In genomic region chr19:32715201-32715600, GRCm38 (mm10) we compare ENCODE assay signal across 8 mouse cellular contexts. TPM values are rescaled to one million over a fixed set of nuclear protein-coding genes. Genes with fewer than 3 reads are reported as not detected.
DNase-seq lines count a peak whose midpoint lies in the region; ATAC-seq and TF ChIP-seq lines count a peak whose summit lies in the region.
"Had no signal": no experiment of that assay in that cellular context is flagged by ENCODE, and none has a peak within 500 bp of the region (broad histone marks: within the 10 kb centered on the region; RNA-seq: fewer than 3 reads in every experiment).

No protein-coding gene starts in this region.

- TF ChIP-seq POLR2A in ES-Bruce4 (IDR thresholded peaks at IDR 0.05; ENCODE audit: insufficient read depth, low read length): no peak

- H3K4me1 ChIP-seq in ES-Bruce4 (ENCODE audit: control insufficient read depth, insufficient read depth, low read length): no peaks in the 10 kb centered on the region
- peaks cover 12% of the 10 kb centered on the region; the same call in 1 of the 2 replicates for H3K4me1 ChIP-seq in heart, embryonic 10.5 days
- peaks cover 17% of the 10 kb centered on the region for H3K4me1 ChIP-seq in midbrain, embryonic 14.5 days (ENCODE audit: control insufficient read depth, insufficient read depth, low read length)

- H3K9ac ChIP-seq in ES-Bruce4 (ENCODE audit: low read depth, poor library complexity, severe bottlenecking): no peak overlapping the region
- H3K9ac ChIP-seq in midbrain, embryonic 14.5 days (replicated peaks; ENCODE audit: low read length): no peak overlapping the region

- H3K4me2 ChIP-seq in midbrain, embryonic 14.5 days (ENCODE audit: low read length): no peak overlapping the region

- no peaks in the 10 kb centered on the region for H3K36me3 ChIP-seq in ES-Bruce4 (ENCODE audit: control insufficient read depth, insufficient read depth, low read length, poor library complexity, severe bottlenecking)
- H3K36me3 ChIP-seq in heart, embryonic 10.5 days: no peaks in the 10 kb centered on the region
- no peaks in the 10 kb centered on the region for H3K36me3 ChIP-seq in midbrain, embryonic 14.5 days (ENCODE audit: control insufficient read depth, insufficient read depth, low read length)

- TF ChIP-seq CTCF in ES-Bruce4 (IDR thresholded peaks at IDR 0.05; ENCODE audit: low read depth, low read length): peak; percentile 84

- H3K27me3 ChIP-seq in ES-Bruce4 (ENCODE audit: control insufficient read depth, insufficient read depth, low read length, poor library complexity, severe bottlenecking): no peaks in the 10 kb centered on the region
- H3K27me3 ChIP-seq in heart, embryonic 10.5 days (ENCODE audit: insufficient read depth, poor library complexity, severe bottlenecking): no peaks in the 10 kb centered on the region
- no peaks in the 10 kb centered on the region for H3K27me3 ChIP-seq in midbrain, embryonic 14.5 days (ENCODE audit: control insufficient read depth, insufficient read depth, low read length)
- H3K27me3 ChIP-seq: megakaryocyte, embryonic 14.5 days had no signal

- no peak; the same call in 1 of the 2 replicates for ATAC-seq in midbrain, embryonic 14.5 days (ENCODE audit: low FRiP score, low TSS enrichment)

- no peak overlapping the region for H3K27ac ChIP-seq in ES-Bruce4 (ENCODE audit: insufficient read depth, low read length)
- H3K27ac ChIP-seq in heart, embryonic 10.5 days: no peak overlapping the region
- no peak overlapping the region for H3K27ac ChIP-seq in midbrain, embryonic 14.5 days (replicated peaks; ENCODE audit: low read depth, low read length)

- DNase-seq in adrenal gland, adult (ENCODE audit: inconsistent age in 2 of 2, low spot score in 1 of 2): peak; percentile 78 to 93
- DNase-seq in embryo, embryonic 10 days (ENCODE audit: low spot score): peak; percentile 89
- peak; percentile 79 for DNase-seq in heart, embryonic 10.5 days (ENCODE audit: low spot score)
- DNase-seq in left cerebral cortex, adult 18-20 months (ENCODE audit: low spot score in 2 of 2): peak; percentile 77 to 79
- DNase-seq in midbrain, embryonic 14.5 days: peak; percentile 88
- peak; percentile 38 to 55 for DNase-seq in spleen, postnatal 14 days (ENCODE audit: low spot score in 2 of 2)

- 0 out of 2 replicates have a peak, but pooled peaks cover 2% of the 10 kb centered on the region for H3K9me3 ChIP-seq in ES-Bruce4 (replicated peaks; ENCODE audit: control insufficient read depth, insufficient read depth, low read length, poor library complexity, severe bottlenecking)
- no peaks in the 10 kb centered on the region for H3K9me3 ChIP-seq in heart, embryonic 10.5 days
- no peaks in the 10 kb centered on the region for H3K9me3 ChIP-seq in midbrain, embryonic 14.5 days (ENCODE audit: control insufficient read depth, low read length)
- H3K9me3 ChIP-seq: megakaryocyte, embryonic 14.5 days had no signal

- no peak overlapping the region for H3K4me3 ChIP-seq in ES-Bruce4 (ENCODE audit: low read depth, low read length)
- H3K4me3 ChIP-seq in heart, embryonic 10.5 days: no peak overlapping the region
- no peak overlapping the region for H3K4me3 ChIP-seq in midbrain, embryonic 14.5 days (replicated peaks; ENCODE audit: low read depth, low read length)
- H3K4me3 ChIP-seq: megakaryocyte, embryonic 14.5 days had no signal

- no peak for TF ChIP-seq EP300 in ES-Bruce4 (IDR thresholded peaks at IDR 0.05; ENCODE audit: insufficient read depth, low read depth, low read length)

- 12% methylated on average over 3 of the region's 3 CpGs for whole genome bisulfite sequencing in heart, embryonic 10.5 days
- WGBS in midbrain, embryonic 14.5 days: 1% methylated on average over 3 of the region's 3 CpGs

RNA-seq across cellular contexts. Expression of gene Atad1, which starts 24.4 kb away (rescaled TPM):
- 98.4 and 107 TPM in 2 replicates for polyA plus RNA-seq in ES-Bruce4 (2011; ENCODE audit: insufficient read depth, insufficient read length, low read depth, missing spikeins)
- 63.4 and 68.1 TPM in 2 replicates for polyA plus RNA-seq in heart, embryonic 10.5 days (2016; fragmentation: Nextera tagmentation; extraction: Ambion mirVana)
- total RNA-seq in left cerebral cortex, adult 18-20 months (2021): 10 to 100 TPM; 88.3 to 98.0 TPM
- 126 and 143 TPM in 2 replicates for polyA plus RNA-seq in midbrain, embryonic 14.5 days (2014; fragmentation: Nextera tagmentation; extraction: Ambion mirVana)

RNA-seq across cellular contexts. Expression of gene Pten, which starts 42.1 kb away (rescaled TPM):
- polyA plus RNA-seq in ES-Bruce4 (2011; ENCODE audit: insufficient read depth, insufficient read length, low read depth, missing spikeins): 58.8 and 64.1 TPM in 2 replicates
- 4.3 and 5.4 TPM in 2 replicates for polyA plus RNA-seq in heart, embryonic 10.5 days (2016; fragmentation: Nextera tagmentation; extraction: Ambion mirVana)
- total RNA-seq in left cerebral cortex, adult 18-20 months (2021): 100 to 1,000 TPM; 144 to 146 TPM
- polyA plus RNA-seq in midbrain, embryonic 14.5 days (2014; fragmentation: Nextera tagmentation; extraction: Ambion mirVana): 22.6 and 29.8 TPM in 2 replicates
